Mouse (Mus musculus) CH12.LX (cell line): ENCODE measurements around the gene Fam166a.

Experiments
- CTCF ChIP-seq, 2 experiments: IDR thresholded peaks in 1 of 2; conservative IDR thresholded peaks in 1 of 2; 2 replicates each; pipeline ENCODE4 v1.5.1; 2011 to 2012; ENCODE audit warnings: low read depth in 2 of 2, low read length in 2 of 2, improper control_type of control experiment in 1 of 2, inconsistent platforms in 1 of 2, mild to moderate bottlenecking in 1 of 2, moderate library complexity in 1 of 2
- MAX ChIP-seq: IDR thresholded peaks from 2 replicates; pipeline ENCODE4 v1.6.1; 2011; ENCODE audit warnings: low read length, improper control_type of control experiment
- POLR2A ChIP-seq: IDR thresholded peaks from 2 replicates; pipeline ENCODE4 v1.6.1; 2011; ENCODE audit warnings: low read depth, mild to moderate bottlenecking, improper control_type of control experiment, low read length

DNA sequence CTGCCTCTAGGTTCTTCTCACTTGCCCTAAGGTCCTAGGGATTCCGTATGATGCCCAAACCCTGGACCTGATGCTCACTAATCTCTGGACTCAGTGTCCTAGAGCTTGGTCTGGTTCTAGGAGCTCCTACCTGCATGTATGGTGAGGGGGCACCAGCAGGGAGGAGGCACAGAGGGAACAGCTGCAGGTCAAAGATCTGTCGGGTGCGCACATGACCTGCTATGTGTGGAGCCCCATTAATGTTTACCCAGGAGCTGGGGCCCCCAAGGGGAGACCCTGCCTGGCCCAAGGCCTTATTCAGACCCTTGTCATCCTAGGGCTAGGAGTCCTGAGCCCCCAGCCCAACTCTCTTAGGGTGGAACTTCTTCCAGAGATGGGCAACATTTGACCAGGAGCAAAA, 15.5 kb downstream of the Fam166a start, which contains the start of gene Slc34a3:
- TF ChIP-seq CTCF (conservative IDR thresholded peaks at IDR 0.05 in 1 of 2, IDR thresholded peaks at IDR 0.05 in 1 of 2; ENCODE audit: low read depth in 2 of 2, low read length in 2 of 2) (no peak), MAX (no peak), POLR2A (no peak)
